Mouse (Mus musculus) heart, adult 2 months (tissue): ENCODE data around the gene Faap24. TPM values are rescaled to one million over a fixed set of nuclear protein-coding genes. Genes with fewer than 3 reads are reported as not detected.

ENCODE experiments used
- DNase-seq, 2 experiments: peaks; one replicate each; pipeline ENCODE4 v3.0.0; 2021
- H3K27ac ChIP-seq: fragments of 200-600 bp; 2 replicates; pipeline ENCODE4 v1.8.1; 2022
- H3K27me3 ChIP-seq: fragments of 200-500 bp; 2 replicates; pipeline ENCODE4 v1.6.1; 2012; ENCODE audit warnings: mild to moderate bottlenecking, low read length, inconsistent platforms, mixed read lengths; ENCODE audit not compliant: control insufficient read depth, insufficient read depth
- H3K36me3 ChIP-seq: fragments of 200-500 bp; 2 replicates; pipeline ENCODE4 v1.6.1; 2012; ENCODE audit warnings: low read length, inconsistent platforms; ENCODE audit not compliant: control insufficient read depth, insufficient read depth
- H3K4me1 ChIP-seq: fragments of 200-500 bp; 2 replicates; pipeline ENCODE4 v1.6.1; 2011; ENCODE audit warnings: low read length; ENCODE audit not compliant: control insufficient read depth, insufficient read depth
- H3K4me3 ChIP-seq: fragments of 200-600 bp; 2 replicates; pipeline ENCODE4 v1.8.1; 2022
- H3K79me2 ChIP-seq: fragments of 200-500 bp; replicated peaks from 2 replicates; pipeline ENCODE4 v1.6.1; 2012; ENCODE audit warnings: mild to moderate bottlenecking, inconsistent platforms, low read length, moderate library complexity, mixed read lengths; ENCODE audit not compliant: control insufficient read depth, insufficient read depth
- H3K9ac ChIP-seq: fragments of 200-500 bp; 2 replicates; pipeline ENCODE4 v1.6.1; 2012; ENCODE audit warnings: low read depth, mild to moderate bottlenecking, control low read depth, inconsistent platforms, low read length, mixed read lengths
- CTCF ChIP-seq: fragments of 200-600 bp; IDR thresholded peaks from 2 replicates; pipeline ENCODE4 v1.8.1; 2022; ENCODE audit warnings: antibody characterized with exemption, mild to moderate bottlenecking, moderate library complexity
- EP300 ChIP-seq: fragments of 200-500 bp; IDR thresholded peaks from 2 replicates; pipeline ENCODE4 v1.6.1; 2011; ENCODE audit warnings: low read depth, low read length, control low read depth; ENCODE audit not compliant: insufficient read depth
- POLR2A ChIP-seq: fragments of 200-500 bp; IDR thresholded peaks from 2 replicates; pipeline ENCODE4 v1.6.1; 2011; ENCODE audit warnings: mild to moderate bottlenecking, low read depth, low read length, control low read depth; ENCODE audit not compliant: insufficient read depth
- WGBS: fragments of 180-500 bp; shearing (Covaris S2); methylation state at CpG from one replicate; pipeline ENCODE4 v1.1.7; 2018; 5-methylcytosine and 5-hydroxymethylcytosine counted together
- intact Hi-C: fragments of 180-260 bp; cut with DNase I; formaldehyde crosslinking; loops from one replicate; pipeline ENCODE4 v1.15.1; 2025
- polyA plus RNA-seq: library from polyadenylated mRNA; depleted of rRNA; stranded (reverse); fragments of >200 nt; gene quantifications from 2 replicates; pipeline ENCODE4 v1.2.3, GENCODE M21; 2012
- total RNA-seq, 2 experiments: library from RNA; stranded (reverse); gene quantifications; 2 replicates each; pipeline ENCODE4 v1.2.3; 2021

Gene Faap24
- total and polyA plus RNA-seq, 3 experiments: 1.4 to 2.3 (median 1.9) TPM

- no peak for DNase-seq
- Histone ChIP-seq H3K27ac (no peak overlapping the region), H3K4me1 (no peaks in the 10 kb centered on the region), H3K4me3 (no peak overlapping the region), H3K27me3 (no peaks in the 10 kb centered on the region), H3K9ac (no peak overlapping the region), H3K79me2 (no peaks in the 10 kb centered on the region), H3K36me3 (no peaks in the 10 kb centered on the region)
- intact Hi-C loops: no loop called here
- no peak for TF ChIP-seq EP300
- no peak for TF ChIP-seq POLR2A
- no peak for TF ChIP-seq CTCF
- WGBS: 83% methylated on average over 5 of the region's 5 CpGs
These were observed 18.6 kb upstream of the Faap24 start for GRCm38 (mm10) chr7:35415226-35415625.

DNA sequence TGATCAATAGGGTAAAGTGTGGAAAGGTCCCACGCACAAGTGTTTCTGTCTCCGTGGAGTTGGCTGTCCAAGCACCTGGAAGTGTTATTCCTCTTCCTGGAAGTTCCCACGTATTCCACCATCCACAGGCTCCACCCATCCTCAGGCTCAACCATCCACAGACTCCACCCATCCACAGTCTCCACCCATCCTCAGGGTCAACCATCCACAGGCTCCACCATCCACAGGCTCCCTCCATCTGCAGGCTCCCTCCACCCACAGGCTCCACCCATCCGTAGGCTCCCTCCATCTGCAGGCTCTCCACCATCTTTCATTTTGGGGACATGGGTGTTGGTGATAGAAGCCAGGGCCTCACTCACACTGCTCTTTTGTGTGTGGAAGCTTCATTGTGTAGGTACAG, 4.5 kb upstream of the Faap24 start:
- no peaks in the 10 kb centered on the region for H3K79me2 ChIP-seq
- no peaks in the 10 kb centered on the region for H3K36me3 ChIP-seq
- TF ChIP-seq EP300: no peak
- no peak for TF ChIP-seq POLR2A
- TF ChIP-seq CTCF: no peak
- DNase-seq: no peak
- H3K27me3 ChIP-seq: no peaks in the 10 kb centered on the region
- intact Hi-C loops: no loop called here
- H3K4me1 ChIP-seq: peaks cover 2% of the 10 kb centered on the region; the same call in 1 of the 2 replicates
- H3K27ac ChIP-seq: no peak overlapping the region
- H3K9ac ChIP-seq: no peak overlapping the region
- H3K4me3 ChIP-seq: no peak overlapping the region
- WGBS: 86% methylated on average over 4 of the region's 4 CpGs

DNA sequence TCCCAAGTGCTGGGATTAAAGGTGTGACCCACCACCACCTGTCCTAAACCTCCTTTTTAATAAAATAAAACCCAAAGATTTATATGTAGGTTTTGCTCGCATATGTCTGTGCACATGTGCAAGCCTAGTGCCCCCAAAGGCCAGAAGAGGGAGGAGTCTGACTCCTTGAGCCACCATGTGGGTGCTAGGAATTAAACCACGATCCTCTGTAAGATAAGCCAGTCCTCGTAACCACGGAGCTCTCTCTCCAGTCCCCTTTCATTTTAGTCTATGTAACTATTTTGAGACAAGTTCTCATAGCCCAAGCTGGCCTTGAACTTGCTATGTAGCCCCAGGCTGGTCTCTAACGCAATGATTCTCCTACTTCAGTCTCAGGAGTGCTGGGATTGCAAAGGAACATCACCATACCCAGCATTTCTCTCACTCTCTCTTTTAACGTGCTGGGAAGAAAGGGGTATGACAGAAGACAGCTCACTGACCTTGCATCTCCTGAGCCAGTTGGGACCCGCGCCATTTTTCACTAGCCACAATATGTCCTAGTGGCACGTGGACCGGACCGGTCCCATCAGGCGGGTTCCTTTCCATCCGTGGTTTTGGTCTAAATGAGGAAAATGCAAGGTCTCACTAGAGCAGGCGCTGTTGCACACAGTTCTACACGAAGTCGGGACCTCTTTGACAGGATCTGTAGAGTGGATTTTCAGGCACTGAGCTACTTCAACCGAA, 741 bp downstream of the Faap24 start:
- Histone ChIP-seq H3K27ac (no peak overlapping the region; the same call in 1 of the 2 replicates), H3K9ac (peak overlapping the region; percentile 30), H3K27me3 (no peaks in the 10 kb centered on the region), H3K79me2 (no peaks in the 10 kb centered on the region), H3K4me1 (peaks cover 4% of the 10 kb centered on the region; the same call in 1 of the 2 replicates), H3K36me3 (no peaks in the 10 kb centered on the region), H3K4me3 (peak overlapping the region; percentile 94)
- DNase-seq: no peak
- no peak for TF ChIP-seq POLR2A
- WGBS: 11% methylated on average over 17 of the region's 17 CpGs
- intact Hi-C loops: loop anchor here (5.0 to 10.0 kb wide), 2 partner anchors 79 to 159 kb away; partner anchors contain the start of genes Gpatch1 and Nudt19

DNA sequence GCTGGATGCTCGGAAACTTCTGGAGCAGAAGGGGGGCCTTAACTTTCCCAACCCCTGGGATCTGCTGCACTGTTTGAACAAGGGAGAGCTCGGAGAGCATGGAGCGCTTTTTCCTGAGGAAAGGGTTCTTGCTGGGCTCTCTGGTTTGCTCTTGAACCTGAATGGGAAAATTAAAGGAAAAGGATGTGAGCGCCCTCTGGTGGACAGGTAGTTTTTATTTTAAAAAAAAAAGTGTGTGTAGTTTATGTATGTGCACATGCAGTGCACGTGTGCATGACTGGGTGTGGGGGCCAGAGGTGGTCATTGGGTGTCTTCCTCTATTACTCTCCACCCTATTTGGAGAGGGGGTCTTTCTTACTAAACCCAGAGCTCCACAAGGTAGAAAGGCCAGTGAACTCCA, 3.7 kb downstream of the Faap24 start:
- no peaks in the 10 kb centered on the region for H3K36me3 ChIP-seq
- TF ChIP-seq CTCF (peak; percentile 69), POLR2A (no peak)
- H3K9ac ChIP-seq: no peak overlapping the region
- intact Hi-C loops: loop anchor here (2.0 to 10.0 kb wide), 3 partner anchors 60 to 162 kb away; partner anchors contain the start of gene Nudt19
- no peaks in the 10 kb centered on the region for H3K27me3 ChIP-seq
- no peaks in the 10 kb centered on the region for H3K79me2 ChIP-seq
- H3K4me3 ChIP-seq: no peak overlapping the region
- DNase-seq: no peak
- H3K4me1 ChIP-seq: peaks cover 4% of the 10 kb centered on the region; the same call in 1 of the 2 replicates
- H3K27ac ChIP-seq: no peak overlapping the region
- 70% methylated on average over 5 of the region's 5 CpGs for WGBS

DNA sequence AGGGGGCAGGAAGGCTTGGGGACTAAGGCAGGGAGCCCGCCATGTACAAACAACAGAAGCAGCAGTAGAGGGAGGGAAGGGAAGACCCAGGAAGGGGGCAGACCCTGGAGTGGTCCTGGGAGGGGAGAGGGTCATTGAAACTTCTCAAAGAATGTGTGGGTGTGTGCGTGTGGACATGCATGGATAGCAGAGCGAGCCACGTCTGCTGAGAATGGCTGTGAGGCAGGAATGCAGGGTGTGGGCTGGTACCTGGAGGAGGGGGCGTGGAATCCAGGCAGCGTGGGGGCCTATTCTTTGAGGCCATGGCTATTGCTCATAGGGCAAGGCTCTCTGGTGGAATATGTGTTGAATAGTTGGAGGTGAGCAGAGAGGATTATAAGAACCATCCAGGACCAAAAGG, 7.9 kb downstream of the Faap24 start:
- Histone ChIP-seq H3K36me3 (no peaks in the 10 kb centered on the region), H3K79me2 (no peaks in the 10 kb centered on the region), H3K27me3 (no peaks in the 10 kb centered on the region), H3K4me1 (no peaks in the 10 kb centered on the region), H3K4me3 (no peak overlapping the region), H3K27ac (no peak overlapping the region), H3K9ac (no peak overlapping the region)
- no peak for DNase-seq
- TF ChIP-seq EP300 (no peak), CTCF (no peak), POLR2A (no peak)
- intact Hi-C loops: no loop called here
- WGBS: 74% methylated on average over 6 of the region's 6 CpGs

DNA sequence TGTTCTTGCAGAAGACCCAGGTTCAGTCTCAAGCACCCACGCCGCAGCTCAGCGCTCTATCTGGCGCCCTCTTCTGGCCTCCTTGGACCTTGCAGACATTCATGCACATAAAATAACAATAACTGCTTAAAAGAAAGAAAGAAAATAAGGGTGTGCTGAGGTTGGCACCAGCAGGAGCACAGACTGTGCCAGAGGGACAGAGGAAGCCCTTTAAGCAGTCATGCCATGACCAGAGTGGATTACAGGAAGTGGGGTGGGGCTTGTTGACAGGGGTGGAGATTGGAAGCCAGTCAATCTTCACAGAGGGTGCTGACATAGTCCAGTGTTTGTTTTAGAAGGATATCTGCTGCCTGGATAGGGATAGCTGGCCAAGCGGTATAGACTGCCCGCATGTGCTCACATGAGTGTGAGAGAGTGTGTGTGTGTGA, 10.1 kb downstream of the Faap24 start:
- peak in 1 of 2 experiments; percentile 26 for DNase-seq
- intact Hi-C loops: no loop called here
- no peaks in the 10 kb centered on the region for H3K4me1 ChIP-seq
- WGBS: 33% methylated on average over 6 of the region's 6 CpGs
- no peaks in the 10 kb centered on the region for H3K36me3 ChIP-seq
- H3K79me2 ChIP-seq: no peaks in the 10 kb centered on the region
- TF ChIP-seq EP300 (0 out of 2 replicates have a peak, but pooled peaks have one; percentile 13), CTCF (peak; percentile 62), POLR2A (no peak)
- H3K27ac ChIP-seq: no peak overlapping the region
- no peak overlapping the region for H3K4me3 ChIP-seq
- H3K27me3 ChIP-seq: no peaks in the 10 kb centered on the region
- H3K9ac ChIP-seq: no peak overlapping the region
